Mouse (Mus musculus) gastrocnemius, adult 2 months (tissue): ENCODE measurements at regions not wholly inside any gene's neighbourhood (a gene's known extent, or its start where the extent isn't known, plus 50 kb on each side); places are given as distances from the start of the nearest gene placed in this dataset.

Source experiments
- DNase-seq: peaks from one replicate; pipeline ENCODE4 v3.0.0; 2022
- H3K27ac ChIP-seq: fragments of 200-600 bp; 2 replicates; pipeline ENCODE4 v1.8.1; 2022; ENCODE audit warnings: mild to moderate bottlenecking
- H3K4me3 ChIP-seq: fragments of 200-600 bp; 2 replicates; pipeline ENCODE4 v1.8.1; 2022; ENCODE audit warnings: mild to moderate bottlenecking, moderate library complexity
- CTCF ChIP-seq: fragments of 200-600 bp; IDR thresholded peaks from 2 replicates; pipeline ENCODE4 v1.8.1; 2022; ENCODE audit warnings: antibody characterized with exemption, mild to moderate bottlenecking, moderate library complexity
- intact Hi-C: fragments of 180-260 bp; cut with DNase I; formaldehyde crosslinking; loops from one replicate; pipeline ENCODE4 v1.15.1; 2025

GRCm38 (mm10) chr8:33997676-33998075 lies 113.9 kb downstream of the Gm10131 start:
- Histone ChIP-seq H3K4me3 (no peak overlapping the region), H3K27ac (no peak overlapping the region)
- TF ChIP-seq CTCF = no peak
- intact Hi-C loops = no loop called here
- DNase-seq = no peak

GRCm38 (mm10) chr8:33992946-33993345 lies 118.6 kb downstream of the Gm10131 start:
- intact Hi-C loops = no loop called here
- TF ChIP-seq CTCF = no peak
- Histone ChIP-seq H3K4me3 (no peak overlapping the region), H3K27ac (no peak overlapping the region)
- peak; percentile 30 for DNase-seq

- intact Hi-C loops = no loop called here
- Histone ChIP-seq H3K4me3 (no peak overlapping the region), H3K27ac (no peak overlapping the region)
- TF ChIP-seq CTCF = no peak
- no peak for DNase-seq
Observed at GRCm38 (mm10) chr8:33991917-33992875, 119.3 kb downstream of the Gm10131 start.

GRCm38 (mm10) chr8:33991165-33991916 lies 120.2 kb downstream of the Gm10131 start:
- intact Hi-C loops = no loop called here
- no peak for DNase-seq
- no peak for TF ChIP-seq CTCF
- Histone ChIP-seq H3K27ac (no peak overlapping the region), H3K4me3 (no peak overlapping the region)

- no peak overlapping the region for H3K4me3 ChIP-seq
- no peak overlapping the region for H3K27ac ChIP-seq
- intact Hi-C loops = no loop called here
Observed at GRCm38 (mm10) chr8:33990039-33990438, 121.5 kb downstream of the Gm10131 start.

GRCm38 (mm10) chr8:33987755-33988104 lies 123.8 kb downstream of the Gm10131 start:
- Histone ChIP-seq H3K27ac (no peak overlapping the region), H3K4me3 (no peak overlapping the region)
- intact Hi-C loops = no loop called here
- no peak for TF ChIP-seq CTCF
- no peak for DNase-seq

More at GRCm38 (mm10) chr8:33990039-33990438, 121.5 kb downstream of the Gm10131 start:
- no peak for DNase-seq
- no peak for TF ChIP-seq CTCF

- no peak overlapping the region for H3K27ac ChIP-seq
- intact Hi-C loops = no loop called here
- TF ChIP-seq CTCF = no peak
- H3K4me3 ChIP-seq = no peak overlapping the region
- no peak for DNase-seq
Observed at GRCm38 (mm10) chr8:33987091-33987754, 124.3 kb downstream of the Gm10131 start.

GRCm38 (mm10) chr8:33986657-33987056 lies 124.9 kb downstream of the Gm10131 start:
- TF ChIP-seq CTCF = no peak
- Histone ChIP-seq H3K27ac (no peak overlapping the region), H3K4me3 (no peak overlapping the region)
- intact Hi-C loops = no loop called here
- no peak for DNase-seq

- TF ChIP-seq CTCF = no peak
- Histone ChIP-seq H3K4me3 (no peak overlapping the region), H3K27ac (no peak overlapping the region)
- no peak for DNase-seq
- intact Hi-C loops = no loop called here
Observed at GRCm38 (mm10) chr8:33985430-33985977, 126.0 kb downstream of the Gm10131 start.

- DNase-seq = no peak
- Histone ChIP-seq H3K4me3 (no peak overlapping the region), H3K27ac (no peak overlapping the region)
- intact Hi-C loops = no loop called here
- peak; percentile 46 for TF ChIP-seq CTCF
Observed at GRCm38 (mm10) chr8:33981629-33982028, 129.9 kb downstream of the Gm10131 start.

GRCm38 (mm10) chr8:33980999-33981398 lies 130.5 kb downstream of the Gm10131 start:
- intact Hi-C loops = no loop called here
- TF ChIP-seq CTCF = no peak
- no peak for DNase-seq
- Histone ChIP-seq H3K27ac (no peak overlapping the region), H3K4me3 (no peak overlapping the region)
